Mouse (Mus musculus) C2C12 (cell line): Measurements from ENCODE around the gene Thumpd2. TPM values are rescaled to one million over a fixed set of nuclear protein-coding genes. Genes with fewer than 3 reads are reported as not detected.

Experiments
- H3K27me3 ChIP-seq: one replicate; pipeline ENCODE4 v1.6.1; 2011; ENCODE audit not compliant: control insufficient read depth, insufficient read depth, insufficient read length
- H3K36me3 ChIP-seq: one replicate; pipeline ENCODE4 v1.6.1; 2011; ENCODE audit not compliant: control insufficient read depth, insufficient read depth
- H3K4me3 ChIP-seq: one replicate; pipeline ENCODE4 v1.5.1; 2011; ENCODE audit warnings: mild to moderate bottlenecking, control low read depth; ENCODE audit not compliant: poor library complexity, insufficient read depth, severe bottlenecking
- H3K79me2 ChIP-seq: one replicate; pipeline ENCODE4 v1.6.1; 2011; ENCODE audit not compliant: control insufficient read depth, insufficient read depth
- H3K79me3 ChIP-seq: one replicate; pipeline ENCODE4 v1.6.1; 2011; ENCODE audit warnings: low read depth, control low read depth
- H3ac ChIP-seq: one replicate; pipeline ENCODE3; 2011; ENCODE audit warnings: low read depth; ENCODE audit not compliant: control insufficient read depth, insufficient read length
- CEBPB ChIP-seq: IDR thresholded peaks from one replicate; pipeline ENCODE4 v1.6.1; 2011; ENCODE audit warnings: low read depth, mild to moderate bottlenecking, control low read depth, moderate library complexity
- CTCF ChIP-seq: IDR thresholded peaks from one replicate; pipeline ENCODE4 v1.5.1; 2011; ENCODE audit not compliant: control insufficient read depth, insufficient read depth, insufficient read length
- FOSL1 ChIP-seq: IDR thresholded peaks from one replicate; pipeline ENCODE4 v1.8.0; 2011; ENCODE audit warnings: mild to moderate bottlenecking, low read length; ENCODE audit not compliant: poor library complexity, insufficient read depth, severe bottlenecking
- MAX ChIP-seq: IDR thresholded peaks from one replicate; pipeline ENCODE4 v1.6.1; 2011; ENCODE audit warnings: mild to moderate bottlenecking, control low read depth
- MYOD1 ChIP-seq: IDR thresholded peaks from one replicate; pipeline ENCODE4 v1.6.1; 2011; ENCODE audit warnings: low read depth; ENCODE audit not compliant: control insufficient read depth, insufficient read length
- MYOG ChIP-seq: IDR thresholded peaks from one replicate; pipeline ENCODE4 v1.6.1; 2011; ENCODE audit not compliant: control insufficient read depth, insufficient read length; ENCODE audit errors: extremely low read depth
- USF1 ChIP-seq: IDR thresholded peaks from one replicate; pipeline ENCODE4 v1.6.1; 2011; ENCODE audit warnings: low read depth, mild to moderate bottlenecking, control low read depth, moderate library complexity
- long read RNA-seq, 2 experiments: library from polyadenylated mRNA; unstranded; transcript quantifications; one replicate each; pipeline ENCODE4 v2.0.0; 2019 to 2020
- polyA plus RNA-seq: library from polyadenylated mRNA; unstranded; fragments of >200 nt; fragmentation: generic; extraction: Trizol; gene quantifications from one replicate; pipeline ENCODE4 v1.2.1, GENCODE M21; 2012; ENCODE audit warnings: missing spikeins

The Thumpd2 gene
- polyA plus RNA-seq = 3.1 TPM
- long read RNA-seq, experiment 1, transcript Thumpd2-201 (10 exons, 1,833 nt) = major isoform, 8 of 10 reads
- long read RNA-seq, experiment 1, partial matches to known transcripts = 1 of 10 reads
- long read RNA-seq, experiment 1, other reads (novel, unspliced or antisense) = 1 of 10 reads
- long read RNA-seq, experiment 2, transcript Thumpd2-201 (10 exons, 1,833 nt) = major isoform, 73 of 97 reads
- long read RNA-seq, experiment 2, partial matches to known transcripts = 0 of 97 reads
- long read RNA-seq, experiment 2, other reads (novel, unspliced or antisense) = 24 of 97 reads

DNA sequence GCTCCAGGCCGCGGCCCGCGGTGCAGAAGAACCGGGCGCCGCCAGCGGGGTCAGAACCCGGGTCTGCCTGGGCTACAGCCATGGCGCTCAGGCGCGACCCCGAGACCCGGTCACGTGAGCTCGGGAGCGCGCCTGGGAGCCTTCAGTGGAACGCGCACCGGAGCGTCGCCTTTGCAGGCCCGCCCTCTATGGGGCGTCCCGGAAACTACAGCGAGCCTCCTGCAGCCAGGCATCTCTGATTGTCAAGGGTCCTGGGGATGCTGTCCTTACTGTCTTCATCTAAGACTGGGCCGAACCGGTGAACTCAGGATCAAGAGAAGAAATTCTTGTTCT lies at the start of gene Thumpd2:
Gene Thumpd2 (minus strand): TSS at position 104 of the 333 bp plus-strand sequence.
- Histone ChIP-seq H3K79me2 (peaks cover 8% of the 10 kb centered on the region), H3K36me3 (no peaks in the 10 kb centered on the region), H3K79me3 (no peaks in the 10 kb centered on the region), H3ac (peak within 1 kb of the TSS; percentile 98), H3K27me3 (no peaks in the 10 kb centered on the region), H3K4me3 (peak within 1 kb of the TSS; percentile 69)
- TF ChIP-seq USF1 (peak; percentile 95), MAX (no peak), CTCF (peak; percentile 80), MYOD1 (no peak)

DNA sequence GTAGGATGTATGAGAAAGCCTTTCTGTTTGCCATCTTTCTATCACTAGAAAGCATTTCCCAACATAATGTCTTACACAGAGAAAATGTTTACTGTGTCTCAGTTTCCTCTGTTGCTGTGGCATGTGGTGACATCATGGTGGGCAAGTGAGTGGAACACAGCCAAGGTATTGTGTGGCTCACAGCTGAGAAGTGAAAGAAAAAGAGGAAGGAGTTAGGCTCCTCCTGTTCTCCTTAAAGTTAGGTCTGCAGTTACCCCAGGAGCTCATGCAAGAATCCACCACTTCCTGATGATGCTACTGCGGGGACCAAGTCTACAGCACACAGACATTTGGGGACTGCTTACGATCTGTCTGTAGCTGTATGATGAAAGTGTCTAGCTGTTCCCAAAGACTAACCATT lies 39.4 kb upstream of the Thumpd2 start:
- H3ac ChIP-seq = no peak overlapping the region
- no peaks in the 10 kb centered on the region for H3K36me3 ChIP-seq
- H3K4me3 ChIP-seq = no peak overlapping the region
- no peaks in the 10 kb centered on the region for H3K79me3 ChIP-seq
- H3K27me3 ChIP-seq = no peaks in the 10 kb centered on the region
- H3K79me2 ChIP-seq = no peaks in the 10 kb centered on the region
- TF ChIP-seq MAX (no peak), CTCF (no peak), MYOD1 (no peak), MYOG (no peak), USF1 (no peak), FOSL1 (no peak), CEBPB (no peak)

DNA sequence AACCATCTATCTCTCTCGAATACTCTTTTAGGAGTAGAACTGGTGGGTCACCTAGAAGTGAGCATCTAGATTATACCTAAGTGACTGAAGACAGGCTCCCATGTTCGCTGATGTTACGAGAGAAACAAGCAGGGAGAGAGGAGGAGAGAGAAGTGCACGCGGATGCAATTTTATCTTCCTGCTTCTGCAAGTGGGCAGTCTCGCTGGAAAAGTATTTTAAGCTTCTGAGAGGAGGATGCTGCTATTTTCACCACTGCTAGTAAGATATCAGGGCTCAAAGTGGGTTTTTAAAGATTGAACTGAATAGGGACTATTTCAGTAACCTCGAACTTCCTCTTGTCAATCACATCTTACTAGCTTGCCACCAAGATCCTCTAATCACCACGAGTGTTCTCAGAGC lies 38.0 kb upstream of the Thumpd2 start:
- Histone ChIP-seq H3K27me3 (no peaks in the 10 kb centered on the region), H3ac (no peak overlapping the region), H3K79me2 (no peaks in the 10 kb centered on the region), H3K4me3 (no peak overlapping the region), H3K79me3 (no peaks in the 10 kb centered on the region), H3K36me3 (no peaks in the 10 kb centered on the region)
- TF ChIP-seq FOSL1 (no peak), MYOD1 (no peak), USF1 (no peak), MAX (no peak), CEBPB (no peak), CTCF (no peak), MYOG (no peak)

- Histone ChIP-seq H3K36me3 (no peaks in the 10 kb centered on the region), H3ac (no peak overlapping the region), H3K4me3 (no peak overlapping the region), H3K79me3 (no peaks in the 10 kb centered on the region), H3K79me2 (no peaks in the 10 kb centered on the region), H3K27me3 (no peaks in the 10 kb centered on the region)
- TF ChIP-seq MAX (no peak), USF1 (no peak), MYOG (no peak), FOSL1 (no peak)
Observed at GRCm38 (mm10) chr17:81098444-81098843, 33.6 kb upstream of the Thumpd2 start.

DNA sequence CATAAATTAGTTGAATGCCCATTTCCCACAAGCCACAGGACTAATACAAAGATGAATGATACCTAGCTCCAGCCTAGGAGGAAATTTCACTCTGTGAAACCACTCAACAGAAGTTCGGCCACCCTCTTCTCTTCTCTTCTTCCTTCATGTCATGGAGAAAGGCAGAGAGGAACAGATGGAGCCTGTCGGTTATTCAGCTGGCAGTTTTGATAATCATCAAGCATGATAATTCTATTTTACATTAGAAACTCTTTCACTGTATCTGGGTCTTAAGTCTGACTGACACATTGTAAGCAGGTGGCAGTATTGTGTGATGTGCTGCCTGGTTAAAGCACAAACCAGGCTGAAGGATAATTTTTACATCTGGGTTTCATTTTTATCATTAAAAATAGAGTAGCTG lies 31.6 kb upstream of the Thumpd2 start:
- Histone ChIP-seq H3K4me3 (no peak overlapping the region), H3K79me2 (no peaks in the 10 kb centered on the region), H3K27me3 (peaks cover 3% of the 10 kb centered on the region), H3K36me3 (no peaks in the 10 kb centered on the region), H3K79me3 (no peaks in the 10 kb centered on the region), H3ac (no peak overlapping the region)
- no peak for TF ChIP-seq FOSL1
- TF ChIP-seq CTCF = no peak
- no peak for TF ChIP-seq MYOD1
- TF ChIP-seq MAX = no peak
- no peak for TF ChIP-seq MYOG
- no peak for TF ChIP-seq CEBPB
- TF ChIP-seq USF1 = no peak

GRCm38 (mm10) chr17:81092794-81093193 lies 27.9 kb upstream of the Thumpd2 start:
- Histone ChIP-seq H3K4me3 (no peak overlapping the region), H3K79me2 (no peaks in the 10 kb centered on the region), H3ac (no peak overlapping the region), H3K36me3 (no peaks in the 10 kb centered on the region), H3K27me3 (peaks cover 3% of the 10 kb centered on the region), H3K79me3 (no peaks in the 10 kb centered on the region)
- TF ChIP-seq MAX (no peak), CEBPB (no peak), FOSL1 (no peak), USF1 (no peak), MYOG (no peak), CTCF (no peak), MYOD1 (no peak)
